Mouse (Mus musculus): ENCODE results near the gene Cpa5. TPM values are rescaled to one million over a fixed set of nuclear protein-coding genes. Genes with fewer than 3 reads are reported as not detected.

Cpa5 gene
- 0.13 TPM in 1 of 2 replicates, not detected in the other for polyA plus RNA-seq (2015; fragmentation: Nextera tagmentation; extraction: Ambion mirVana)

DNA sequence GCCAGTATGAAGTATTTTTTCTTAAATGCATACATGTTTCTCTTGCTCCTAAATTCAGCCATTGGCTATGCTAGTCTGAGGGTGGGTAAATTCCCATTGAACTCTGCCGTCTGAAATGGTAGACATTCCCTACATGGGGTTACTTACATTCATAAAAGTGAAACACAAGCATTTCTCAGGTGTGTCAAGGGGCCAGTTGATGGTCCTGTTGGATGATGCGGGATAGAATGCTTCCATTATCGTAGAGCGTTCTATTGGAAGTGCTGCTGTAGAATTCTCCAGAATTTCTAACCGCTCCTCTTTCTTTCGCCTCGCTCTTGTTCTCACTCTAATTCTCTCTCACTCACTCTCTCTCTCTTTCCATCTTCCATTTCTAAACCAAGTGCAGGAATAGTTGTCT is at the start of gene Cpa5:
Gene Cpa5, plus strand, starts transcription at position 301 of the 400 bp plus-strand sequence.
- H3K4me1 ChIP-seq = peaks cover 16% of the 10 kb centered on the region
- H3K9me3 ChIP-seq = no peaks in the 10 kb centered on the region
- 57% methylated on average over 7 of the region's 7 CpGs for WGBS
- no peaks in the 10 kb centered on the region for H3K27me3 ChIP-seq
- ATAC-seq (replicated peaks) = no peak
- H3K9ac ChIP-seq (replicated peaks) = no peak within 1 kb of the TSS
- no peaks in the 10 kb centered on the region for H3K36me3 ChIP-seq
- no peak within 1 kb of the TSS for H3K4me3 ChIP-seq
- H3K4me2 ChIP-seq (replicated peaks) = no peak within 1 kb of the TSS
- H3K27ac ChIP-seq (replicated peaks) = no peak within 1 kb of the TSS

DNA sequence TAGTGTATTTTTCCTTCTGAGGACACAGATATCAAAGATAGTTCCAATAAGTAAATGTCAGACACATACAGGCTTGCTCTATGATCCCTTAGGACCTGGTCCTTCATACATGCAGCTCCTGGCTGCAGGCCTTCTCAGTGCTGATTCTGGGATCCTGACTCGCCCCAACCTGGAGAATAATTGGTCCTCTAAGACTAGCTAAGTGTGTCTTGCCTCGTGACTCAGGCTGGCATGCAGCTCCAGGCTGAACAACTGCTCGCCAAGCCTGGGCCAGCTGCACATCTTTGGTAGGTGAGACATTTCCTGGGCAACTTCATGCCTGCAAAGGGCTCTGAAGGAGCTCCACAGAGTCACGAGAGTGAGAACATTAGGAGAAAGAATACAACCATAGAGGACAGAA is 48.7 kb upstream of the Cpa5 start:
- Histone ChIP-seq H3K27me3 (no peaks in the 10 kb centered on the region), H3K27ac (replicated peaks) (no peak overlapping the region), H3K4me2 (replicated peaks) (no peak overlapping the region), H3K4me1 (no peaks in the 10 kb centered on the region), H3K9me3 (no peaks in the 10 kb centered on the region), H3K36me3 (no peaks in the 10 kb centered on the region), H3K9ac (replicated peaks) (no peak overlapping the region), H3K4me3 (no peak overlapping the region)
- ATAC-seq (replicated peaks) = no peak
- 74% methylated on average over 4 of the region's 4 CpGs for WGBS

DNA sequence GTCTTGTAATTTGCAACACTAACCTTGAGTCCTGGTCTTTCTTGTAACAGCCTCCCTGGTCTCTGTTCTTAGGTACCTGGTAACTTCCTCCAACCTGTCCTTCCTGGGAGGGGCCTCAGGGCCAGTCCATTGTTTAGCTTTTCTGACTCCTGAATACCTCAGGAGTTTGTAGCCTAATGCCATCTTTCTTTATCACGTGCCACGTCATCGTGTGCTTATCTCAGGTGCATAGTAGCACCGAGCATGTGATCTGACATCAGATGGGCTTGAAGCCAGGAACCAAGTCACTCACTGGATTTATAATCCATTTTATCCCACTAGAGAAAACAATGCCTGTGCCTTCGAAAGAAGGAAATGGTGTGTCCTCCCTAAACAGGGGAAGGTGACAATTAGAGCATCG is 47.2 kb upstream of the Cpa5 start:
- Histone ChIP-seq H3K4me3 (no peak overlapping the region), H3K27ac (replicated peaks) (no peak overlapping the region), H3K9ac (replicated peaks) (no peak overlapping the region), H3K4me1 (0 out of 2 replicates have a peak, but pooled peaks cover 3% of the 10 kb centered on the region), H3K27me3 (no peaks in the 10 kb centered on the region), H3K4me2 (replicated peaks) (no peak overlapping the region), H3K9me3 (no peaks in the 10 kb centered on the region), H3K36me3 (no peaks in the 10 kb centered on the region)
- 88% methylated on average over 6 of the region's 6 CpGs for WGBS
- ATAC-seq (replicated peaks) = no peak

DNA sequence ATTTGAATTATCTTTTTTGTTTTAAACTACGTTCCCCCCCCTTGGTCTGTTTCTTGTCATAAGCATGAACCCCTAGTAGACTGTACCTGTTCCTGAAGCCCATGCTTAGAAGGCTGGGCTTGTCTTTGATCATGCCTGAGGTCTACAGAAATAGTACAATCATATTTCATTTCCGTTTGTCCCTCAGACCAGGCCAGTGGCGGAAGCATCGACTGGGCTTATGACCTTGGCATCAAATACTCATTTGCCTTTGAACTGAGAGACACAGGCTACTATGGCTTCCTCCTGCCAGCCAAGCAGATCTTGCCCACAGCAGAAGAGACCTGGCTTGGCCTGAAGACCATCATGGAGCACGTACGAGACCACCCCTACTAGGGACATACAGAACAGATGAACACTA is 46.8 kb upstream of the Cpa5 start:
- WGBS = 97% methylated on average over 6 of the region's 6 CpGs
- Histone ChIP-seq H3K4me1 (0 out of 2 replicates have a peak, but pooled peaks cover 3% of the 10 kb centered on the region), H3K27me3 (no peaks in the 10 kb centered on the region), H3K4me3 (no peak overlapping the region), H3K4me2 (replicated peaks) (no peak overlapping the region), H3K9me3 (no peaks in the 10 kb centered on the region), H3K36me3 (no peaks in the 10 kb centered on the region), H3K27ac (replicated peaks) (no peak overlapping the region), H3K9ac (replicated peaks) (no peak overlapping the region)
- no peak for ATAC-seq (replicated peaks)

DNA sequence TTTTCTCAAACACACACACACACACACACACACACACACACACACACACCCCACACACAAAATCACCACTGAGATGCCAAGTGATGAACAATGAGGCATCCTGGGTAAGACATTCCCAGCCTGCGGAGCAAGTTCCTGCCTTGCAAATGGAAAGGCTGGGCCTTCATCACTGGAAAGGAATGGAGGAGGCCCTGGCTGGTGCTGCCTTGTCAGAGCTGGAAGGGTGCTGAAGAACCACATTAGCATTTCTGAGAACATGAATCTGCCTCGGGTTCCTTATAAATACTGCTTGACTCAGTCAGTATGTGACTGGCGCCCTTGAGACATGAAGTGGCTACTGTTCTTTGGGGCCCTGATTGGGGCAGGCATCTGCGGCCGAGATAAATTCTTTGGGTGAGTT is 42.7 kb upstream of the Cpa5 start, which contains the start of gene Cpa4:
Gene Cpa4, plus strand, starts transcription at position 301 of the 400 bp plus-strand sequence.
- no peaks in the 10 kb centered on the region for H3K36me3 ChIP-seq
- H3K4me3 ChIP-seq = no peak within 1 kb of the TSS
- no peak within 1 kb of the TSS for H3K9ac ChIP-seq (replicated peaks)
- H3K4me2 ChIP-seq (replicated peaks) = no peak within 1 kb of the TSS
- H3K27me3 ChIP-seq = no peaks in the 10 kb centered on the region
- no peaks in the 10 kb centered on the region for H3K9me3 ChIP-seq
- no peak within 1 kb of the TSS for H3K27ac ChIP-seq (replicated peaks)
- no peak for ATAC-seq (replicated peaks)
- 61% methylated on average over 5 of the region's 5 CpGs for WGBS
- H3K4me1 ChIP-seq = peaks cover 13% of the 10 kb centered on the region

DNA sequence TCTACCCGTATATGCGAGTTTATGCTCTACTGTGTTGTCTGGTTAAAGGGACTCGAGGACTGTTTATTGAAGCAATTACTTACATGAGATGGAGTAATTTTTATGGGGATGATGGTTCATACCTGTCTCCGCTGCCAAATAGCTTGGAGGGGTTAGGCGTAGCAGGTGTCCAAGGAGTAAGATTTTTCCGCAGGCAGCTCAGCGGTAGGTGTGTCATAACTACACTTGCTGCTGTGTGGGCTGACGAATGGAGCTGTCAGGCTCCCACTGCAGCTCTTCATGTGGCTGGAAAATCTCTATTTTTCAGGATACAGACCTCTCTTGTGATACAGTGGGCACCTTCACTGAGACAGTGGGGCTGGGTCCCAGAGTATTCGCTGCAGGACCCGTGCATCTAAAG is 41.5 kb upstream of the Cpa5 start:
- no peaks in the 10 kb centered on the region for H3K36me3 ChIP-seq
- no peak overlapping the region for H3K27ac ChIP-seq (replicated peaks)
- H3K4me3 ChIP-seq = no peak overlapping the region
- H3K4me2 ChIP-seq (replicated peaks) = no peak overlapping the region
- no peaks in the 10 kb centered on the region for H3K9me3 ChIP-seq
- H3K4me1 ChIP-seq = peaks cover 19% of the 10 kb centered on the region
- no peak overlapping the region for H3K9ac ChIP-seq (replicated peaks)
- no peaks in the 10 kb centered on the region for H3K27me3 ChIP-seq
- WGBS = 90% methylated on average over 10 of the region's 10 CpGs
- no peak for ATAC-seq (replicated peaks)

DNA sequence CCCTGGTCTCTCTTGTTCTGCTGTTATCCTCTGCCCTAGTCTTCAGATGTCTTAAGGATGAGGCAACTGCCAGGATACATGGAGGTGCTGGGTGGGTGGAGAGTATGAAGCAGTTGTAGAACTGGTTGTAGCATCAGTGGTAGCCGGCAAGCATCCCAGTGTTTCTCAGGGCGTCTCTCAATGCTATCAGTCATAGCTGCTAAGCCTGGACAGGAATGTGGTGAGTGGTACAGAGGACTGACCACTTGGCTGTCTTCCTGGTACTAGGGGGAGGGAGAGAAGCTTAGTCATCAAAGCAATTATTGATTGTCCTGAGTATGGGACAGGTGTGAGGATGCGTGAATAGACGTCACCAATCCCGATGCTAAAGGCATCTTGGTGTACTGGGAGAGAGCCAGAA is 40.8 kb upstream of the Cpa5 start:
- Histone ChIP-seq H3K27me3 (no peaks in the 10 kb centered on the region), H3K9ac (replicated peaks) (no peak overlapping the region), H3K36me3 (no peaks in the 10 kb centered on the region), H3K27ac (replicated peaks) (no peak overlapping the region), H3K4me1 (peaks cover 22% of the 10 kb centered on the region), H3K4me2 (replicated peaks) (no peak overlapping the region), H3K9me3 (no peaks in the 10 kb centered on the region), H3K4me3 (no peak overlapping the region)
- ATAC-seq (replicated peaks) = no peak
- 97% methylated on average over 5 of the region's 5 CpGs for WGBS

DNA sequence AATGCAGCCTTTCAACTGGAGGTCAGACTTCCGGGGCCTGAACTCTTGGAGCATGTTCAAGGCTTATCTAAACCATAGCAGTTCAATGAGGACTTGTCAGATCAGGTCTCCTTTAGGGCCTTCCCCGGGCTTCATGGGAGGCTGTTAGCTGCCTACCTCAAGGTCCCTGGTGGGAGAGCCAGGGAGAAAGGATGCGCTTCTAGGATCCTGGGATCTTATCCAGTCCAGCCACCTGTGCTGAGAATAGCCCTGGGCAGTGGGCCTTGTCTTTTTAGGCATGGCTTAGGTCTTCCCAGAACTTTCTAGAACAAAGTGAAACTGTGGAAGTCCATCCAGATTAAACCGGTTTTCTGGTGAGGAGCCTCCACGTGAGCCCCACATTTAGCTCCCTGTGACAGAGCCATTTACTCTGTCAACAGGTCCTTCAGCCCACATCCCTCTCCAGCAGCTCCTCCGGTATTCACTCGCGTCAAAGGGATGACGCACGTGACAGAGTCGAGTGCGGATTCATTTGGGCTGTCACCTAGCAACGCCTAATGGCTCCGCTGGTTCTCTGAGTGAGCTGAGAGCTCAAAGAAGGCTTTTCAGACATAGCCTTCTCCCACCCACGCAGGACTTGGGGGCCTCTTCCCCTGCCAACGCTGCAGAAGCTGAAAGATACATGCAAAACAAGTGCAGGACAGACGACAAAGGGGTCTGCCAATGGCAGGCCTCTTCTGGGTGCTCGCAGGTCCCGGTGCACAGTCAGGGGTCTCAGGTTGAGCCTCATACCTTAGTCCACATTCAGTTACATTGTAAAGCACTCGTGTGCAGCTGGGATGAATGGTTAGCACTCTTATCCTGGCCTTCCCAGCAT is 38.1 kb upstream of the Cpa5 start:
- Histone ChIP-seq H3K4me1 (peaks cover 22% of the 10 kb centered on the region), H3K9ac (replicated peaks) (no peak overlapping the region), H3K4me2 (replicated peaks) (peak overlapping the region; percentile 13), H3K27me3 (no peaks in the 10 kb centered on the region), H3K36me3 (no peaks in the 10 kb centered on the region), H3K27ac (replicated peaks) (peak overlapping the region; percentile 78), H3K9me3 (no peaks in the 10 kb centered on the region), H3K4me3 (no peak overlapping the region)
- WGBS = 15% methylated on average over 20 of the region's 20 CpGs
- peak; percentile 90 for ATAC-seq (replicated peaks)

DNA sequence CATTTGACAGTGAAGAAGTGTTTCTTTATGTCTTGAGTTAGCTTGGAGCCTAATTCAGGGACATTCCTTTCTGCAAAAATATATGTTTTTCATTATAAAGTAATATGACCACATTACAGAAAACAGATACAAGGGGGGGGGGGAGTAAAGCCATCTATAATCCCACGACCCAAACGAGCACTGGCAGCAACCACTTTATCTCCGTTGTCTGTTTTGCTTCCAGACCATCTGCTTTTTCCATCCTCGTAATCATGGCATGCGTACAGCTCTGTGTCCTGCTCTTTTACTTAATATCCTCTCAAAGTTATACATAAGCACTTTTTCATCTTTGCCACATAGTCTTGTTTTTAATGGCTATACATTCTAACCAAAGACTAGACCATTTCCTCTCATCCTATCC is 37.4 kb upstream of the Cpa5 start:
- WGBS = 51% methylated on average over 5 of the region's 5 CpGs
- Histone ChIP-seq H3K27me3 (no peaks in the 10 kb centered on the region), H3K4me1 (peaks cover 19% of the 10 kb centered on the region), H3K4me3 (no peak overlapping the region), H3K9me3 (no peaks in the 10 kb centered on the region), H3K9ac (replicated peaks) (no peak overlapping the region), H3K27ac (replicated peaks) (peak overlapping the region; percentile 78), H3K36me3 (no peaks in the 10 kb centered on the region), H3K4me2 (replicated peaks) (no peak overlapping the region)
- no peak for ATAC-seq (replicated peaks)

DNA sequence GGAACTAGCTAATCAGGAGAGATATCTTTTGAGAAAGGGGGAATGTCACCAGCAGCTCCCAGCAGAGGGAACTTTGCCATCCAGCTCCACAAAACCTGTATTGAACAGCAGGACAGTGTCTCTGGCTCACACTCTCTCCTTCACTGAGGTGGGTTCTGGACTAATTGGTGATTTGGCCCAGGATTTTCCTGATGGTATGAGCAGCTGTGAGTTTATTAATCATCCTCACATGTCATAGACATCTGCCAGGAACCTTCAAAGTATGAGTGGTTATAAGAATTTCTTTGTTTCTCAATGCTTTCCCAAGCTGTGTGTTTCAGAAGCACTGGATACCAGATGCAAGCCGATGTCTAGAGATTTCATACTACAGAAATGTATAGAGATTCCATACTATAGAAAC is 35.9 kb upstream of the Cpa5 start:
- no peaks in the 10 kb centered on the region for H3K27me3 ChIP-seq
- H3K4me2 ChIP-seq (replicated peaks) = no peak overlapping the region
- WGBS = 86% methylated on average over 1 of the region's 1 CpGs
- H3K27ac ChIP-seq (replicated peaks) = no peak overlapping the region
- no peak for ATAC-seq (replicated peaks)
- no peaks in the 10 kb centered on the region for H3K9me3 ChIP-seq
- H3K36me3 ChIP-seq = no peaks in the 10 kb centered on the region
- peaks cover 24% of the 10 kb centered on the region for H3K4me1 ChIP-seq
- no peak overlapping the region for H3K9ac ChIP-seq (replicated peaks)
- no peak overlapping the region for H3K4me3 ChIP-seq

DNA sequence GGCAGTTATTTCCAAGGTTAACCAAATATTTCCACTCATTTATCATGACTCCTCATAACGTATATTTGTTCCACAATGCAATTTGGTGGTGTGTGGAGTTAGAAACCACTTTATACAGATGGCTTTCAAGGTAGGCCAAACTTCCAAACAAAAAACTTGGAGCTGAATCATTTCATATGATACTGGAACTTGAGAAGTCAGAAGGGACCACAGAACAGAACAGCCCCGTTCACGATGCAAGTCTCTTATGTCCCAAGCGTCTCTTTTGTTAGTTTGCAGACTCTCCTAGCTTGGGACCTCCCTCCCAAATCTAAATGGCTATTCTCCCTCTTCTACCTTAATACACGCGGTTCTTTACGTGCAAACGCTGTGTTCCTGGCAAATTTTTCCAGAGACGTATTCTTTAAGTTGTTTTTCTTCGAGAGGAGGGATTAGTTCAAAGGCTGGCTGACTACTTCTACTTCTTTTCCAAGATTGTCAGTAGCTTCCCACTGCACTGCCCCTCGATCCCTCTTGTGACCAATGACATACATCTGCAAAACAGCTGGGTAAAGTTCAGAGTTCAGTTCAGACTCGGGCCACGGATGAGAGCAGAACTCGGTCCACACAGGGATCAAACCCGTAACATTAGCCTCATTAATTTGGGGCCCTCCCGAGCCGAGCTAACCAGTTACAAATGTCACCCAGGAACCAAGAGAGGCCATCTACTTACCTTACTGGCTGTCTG is 34.2 kb upstream of the Cpa5 start:
- H3K4me1 ChIP-seq = peaks cover 34% of the 10 kb centered on the region
- H3K27me3 ChIP-seq = no peaks in the 10 kb centered on the region
- ATAC-seq (replicated peaks) = no peak
- no peak overlapping the region for H3K9ac ChIP-seq (replicated peaks)
- 82% methylated on average over 17 of the region's 17 CpGs for WGBS
- H3K27ac ChIP-seq (replicated peaks) = no peak overlapping the region
- H3K9me3 ChIP-seq = no peaks in the 10 kb centered on the region
- H3K4me2 ChIP-seq (replicated peaks) = no peak overlapping the region
- no peak overlapping the region for H3K4me3 ChIP-seq
- no peaks in the 10 kb centered on the region for H3K36me3 ChIP-seq

All from forebrain, embryonic 15.5 days (tissue).